Mouse (Mus musculus) ES-E14 (cell line): Measurements from ENCODE around the gene Inpp5k.

Experiments used
- CHD2 ChIP-seq: IDR thresholded peaks from 2 replicates; pipeline ENCODE4 v1.6.1; 2014; ENCODE audit warnings: mild to moderate bottlenecking, low read depth, low read length, inconsistent platforms
- MAFK ChIP-seq: IDR thresholded peaks from 2 replicates; pipeline ENCODE4 v1.6.1; 2014; ENCODE audit warnings: mild to moderate bottlenecking, low read depth, low read length, inconsistent platforms; ENCODE audit not compliant: insufficient read depth
- ZC3H11A ChIP-seq: IDR thresholded peaks from 2 replicates; pipeline ENCODE4 v1.6.1; 2012; ENCODE audit warnings: low read depth, mild to moderate bottlenecking, inconsistent platforms, low read length, borderline replicate concordance

- no peak for TF ChIP-seq CHD2
- TF ChIP-seq ZC3H11A, result no peak
- TF ChIP-seq MAFK, result no peak
Observed at GRCm38 (mm10) chr11:75586963-75587362, 43.8 kb upstream of the Inpp5k start.
